Mouse (Mus musculus) testis, adult 2 months (tissue): Measurements from ENCODE around the gene Csf3.

Experiments used
- CTCF ChIP-seq: fragments of 200-500 bp; IDR thresholded peaks from 2 replicates; pipeline ENCODE4 v1.5.1; 2012; ENCODE audit warnings: low read depth, mild to moderate bottlenecking, inconsistent platforms, low read length, moderate library complexity; ENCODE audit not compliant: control insufficient read depth, insufficient read depth, insufficient replicate concordance
- POLR2A ChIP-seq: fragments of 200-500 bp; IDR thresholded peaks from 2 replicates; pipeline ENCODE4 v1.6.1; 2012; ENCODE audit warnings: low read depth, mild to moderate bottlenecking, inconsistent platforms, low read length, moderate library complexity; ENCODE audit not compliant: control insufficient read depth

DNA sequence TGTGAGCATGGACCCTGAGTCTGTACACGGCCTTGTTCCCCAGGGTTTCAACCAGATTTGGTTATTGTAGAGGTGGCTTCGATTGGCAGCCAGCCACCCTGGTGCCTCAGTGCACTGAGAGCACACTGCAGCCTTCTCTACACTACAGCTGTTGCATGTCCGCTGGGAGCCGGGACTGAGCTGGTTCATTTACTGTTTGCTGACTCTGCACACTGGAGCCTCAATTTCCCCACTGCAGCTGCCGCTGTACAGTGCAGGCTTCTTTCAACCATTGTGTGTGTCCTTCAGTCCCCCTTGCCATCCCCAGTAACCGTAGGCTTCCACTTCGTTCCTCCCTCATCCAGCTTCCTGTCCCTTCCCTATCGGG is 38.9 kb downstream of the Csf3 start:
- TF ChIP-seq CTCF (no peak), POLR2A (no peak)
